ENCODE assay signal across 14 mouse cellular contexts in genomic region chr13:46682921-46683320, GRCm38 (mm10). TPM values are rescaled to one million over a fixed set of nuclear protein-coding genes. Genes with fewer than 3 reads are reported as not detected.
A peak's percentile ranks its signal among the peaks of the same experiment; 100 is the strongest.
DNase-seq lines count a peak whose midpoint lies in the region; TF ChIP-seq lines count a peak whose summit lies in the region.
"Had no signal": no experiment of that assay in that cellular context is flagged by ENCODE, and none has a peak within 500 bp of the region (broad histone marks: within the 10 kb centered on the region; RNA-seq: fewer than 3 reads in every experiment).

No protein-coding gene starts in this region.

- TF ChIP-seq CTCF in gastrocnemius, adult 2 months (IDR thresholded peaks at IDR 0.05): no peak
- no peak for TF ChIP-seq CTCF in lung, adult 2 months (IDR thresholded peaks at IDR 0.05; ENCODE audit: insufficient read depth, low read length)

- peak; percentile 45 for DNase-seq in gastrocnemius, adult 2 months
- DNase-seq in gastrocnemius, postnatal 25 days: no peak
- peak; percentile 27 for DNase-seq in adipocyte (ENCODE audit: low spot score)
- DNase-seq in cerebellum, adult 18-20 months: peak; percentile 48 to 65
- peak; percentile 51 to 60 for DNase-seq in cerebellum, postnatal 25 days
- no peak for DNase-seq in lung, adult 2 months
- DNase-seq in adrenal gland, postnatal 14 days: no peak
- no peak for DNase-seq in right cerebral cortex, postnatal 4 days
- DNase-seq: right cerebral cortex, adult 18-20 months; thymus, postnatal 14 days had no signal

- WGBS in lung, adult 2 months: 78% methylated on average over 2 of the region's 2 CpGs

- no peak overlapping the region for H3K4me3 ChIP-seq in gastrocnemius, adult 2 months
- no peak overlapping the region for H3K4me3 ChIP-seq in lung, adult 2 months (replicated peaks; ENCODE audit: extremely low read depth, low read depth, low read length)
- H3K4me3 ChIP-seq: embryonic facial prominence, embryonic 10.5 days; forebrain, embryonic 13.5 days; neural tube, embryonic 12.5 days had no signal

- intact Hi-C loops in gastrocnemius, adult 2 months (cut with DNase I): no loop called here

- H3K27ac ChIP-seq in gastrocnemius, adult 2 months: no peak overlapping the region
- H3K27ac ChIP-seq: embryonic facial prominence, embryonic 10.5 days; forebrain, embryonic 13.5 days; liver, embryonic 14.5 days; neural tube, embryonic 12.5 days had no signal

- no peaks in the 10 kb centered on the region for H3K4me1 ChIP-seq in lung, adult 2 months (ENCODE audit: control insufficient read depth, insufficient read depth, low read length)
- H3K4me1 ChIP-seq: embryonic facial prominence, embryonic 10.5 days; forebrain, embryonic 13.5 days; neural tube, embryonic 12.5 days had no signal

- TF ChIP-seq POLR2A in lung, adult 2 months (IDR thresholded peaks at IDR 0.05; ENCODE audit: borderline replicate concordance, extremely low read depth, low read depth, low read length): no peak

RNA-seq across cellular contexts. Expression of gene Fam8a1, which starts 13.6 kb away (rescaled TPM):
- total RNA-seq in gastrocnemius, adult 2 months (2021): 10 to 100 TPM; 29.7 to 34.3 TPM
- 10 to 100 TPM; 21.3 to 21.9 TPM for total RNA-seq in gastrocnemius, postnatal 25 days (2021)
- polyA plus RNA-seq in lung, adult 2 months (2012; rRNA removed): 16.9 and 23.4 TPM in 2 replicates
- total RNA-seq in adrenal gland, postnatal 14 days (2021): 45.5 and 47.1 TPM in 2 replicates

RNA-seq across cellular contexts. Expression of gene Nup153, which starts 44.8 kb away (rescaled TPM):
- 10 to 100 TPM; 46.5 to 49.7 TPM for total RNA-seq in gastrocnemius, adult 2 months (2021)
- 10 to 100 TPM; 31.3 to 40.2 TPM for total RNA-seq in gastrocnemius, postnatal 25 days (2021)
- 58.8 and 70.4 TPM in 2 replicates for polyA plus RNA-seq in lung, adult 2 months (2012; rRNA removed)
- 62.9 and 63.4 TPM in 2 replicates for total RNA-seq in adrenal gland, postnatal 14 days (2021)

Comparison
In these comparisons a context has a peak if more than half of its experiments do, and no peak if none do; other contexts are left out.
1. DNase-seq: peak in gastrocnemius, adult 2 months (single experiment), adipocyte (single experiment), cerebellum, adult 18-20 months (2 of 2) and cerebellum, postnatal 25 days (2 of 2); none in gastrocnemius, postnatal 25 days (single experiment), lung, adult 2 months (single experiment), adrenal gland, postnatal 14 days (single experiment) and right cerebral cortex, postnatal 4 days (single experiment).